Mouse (Mus musculus) CD8-positive naive resting alpha-beta T cell, adult 57 days (primary cell): Measurements from ENCODE around the gene Rasgrp4. TPM values are rescaled to one million over a fixed set of nuclear protein-coding genes. Genes with fewer than 3 reads are reported as not detected.

Experiments used
- total RNA-seq: library from RNA; stranded (reverse); gene quantifications from one replicate; pipeline ENCODE4 v1.2.4, GENCODE M21; 2023

The Rasgrp4 gene
- 2.7 TPM for total RNA-seq

GRCm38 (mm10) chr7:29134693-29135386 is at the start of gene Rasgrp4:
Gene Rasgrp4 (plus strand): TSS chr7:29134851.

GRCm38 (mm10) chr7:29124970-29125369 is 9.7 kb upstream of the Rasgrp4 start, which contains the start of gene Ryr1:
Gene Ryr1 (minus strand): TSS chr7:29125179.

GRCm38 (mm10) chr7:29155838-29156782 is 21.5 kb downstream of the Rasgrp4 start, which contains the start of gene Fam98c:
Gene Fam98c (minus strand): TSS chr7:29156234.

GRCm38 (mm10) chr7:29170066-29170754 is 35.6 kb downstream of the Rasgrp4 start, which contains the start of the genes Ggn and Spred3:
Gene Ggn (plus strand): TSS chr7:29170210.
Gene Spred3 (minus strand): TSS chr7:29170411.

GRCm38 (mm10) chr7:29180077-29180853 is 45.6 kb downstream of the Rasgrp4 start, which contains the start of gene Psmd8:
Gene Psmd8 (minus strand): TSS chr7:29180701.

Other genes starting within 250 kb of the Rasgrp4 start
- gene Actn4, start 172.5 kb upstream of the Rasgrp4 start, total RNA-seq = 149 TPM
- gene Eif3k, start 153.0 kb upstream of the Rasgrp4 start, total RNA-seq = 317 TPM
- 104 TPM for gene Map4k1, start 152.8 kb upstream of the Rasgrp4 start, total RNA-seq
- gene Ryr1, start 9.7 kb upstream of the Rasgrp4 start, total RNA-seq = 0.09 TPM
- 34.4 TPM for gene Fam98c, start 21.4 kb downstream of the Rasgrp4 start, total RNA-seq
- not detected for gene Ggn, start 35.4 kb downstream of the Rasgrp4 start, total RNA-seq
- 2.6 TPM for gene Spred3, start 35.6 kb downstream of the Rasgrp4 start, total RNA-seq
- 144 TPM for gene Psmd8, start 45.9 kb downstream of the Rasgrp4 start, total RNA-seq
- gene Catsperg1, start 79.2 kb downstream of the Rasgrp4 start, total RNA-seq = 0.83 TPM
- gene Kcnk6, start 97.7 kb downstream of the Rasgrp4 start, total RNA-seq = 0.31 TPM
- 20.1 TPM for gene Yif1b, start 103.5 kb downstream of the Rasgrp4 start, total RNA-seq
- gene 2200002D01Rik, start 113.6 kb downstream of the Rasgrp4 start, total RNA-seq = 1.4 TPM
- gene Spint2, start 147.1 kb downstream of the Rasgrp4 start, total RNA-seq = 56.9 TPM
- gene Ppp1r14a, start 154.5 kb downstream of the Rasgrp4 start, total RNA-seq = not detected
- not detected for gene Dpf1, start 169.1 kb downstream of the Rasgrp4 start, total RNA-seq